Mouse (Mus musculus) heart, adult 9 months (tissue): ENCODE data around the gene Klhdc8b.

Experiments used
- DNase-seq, 2 experiments: peaks; one replicate each; pipeline ENCODE4 v3.0.0; 2022; ENCODE audit warnings: low spot score in 2 of 2

Gene Klhdc8b

DNA sequence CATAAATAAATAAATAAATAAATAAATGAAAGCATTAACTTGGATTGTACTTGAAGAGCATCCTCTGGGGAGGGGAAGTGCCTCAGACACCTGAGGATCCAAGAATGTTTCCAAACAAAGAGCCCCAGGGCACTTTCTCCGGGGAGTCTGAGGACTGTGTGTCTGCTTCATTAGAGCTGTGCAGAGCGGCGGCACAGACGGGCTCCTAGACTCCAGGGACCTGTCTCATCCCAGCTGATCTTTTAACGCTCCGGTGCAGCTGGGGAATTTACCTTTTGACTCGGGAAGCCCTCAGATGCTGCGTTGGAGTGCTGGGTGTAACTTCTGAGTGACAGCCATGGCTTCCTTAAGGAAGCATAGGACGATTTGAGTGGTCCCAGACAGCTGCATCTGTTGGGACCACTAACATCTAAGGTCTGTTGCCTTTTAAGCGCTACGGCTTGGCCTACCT is at the start of gene Klhdc8b:
Gene Klhdc8b, minus strand, starts transcription at position 401 of the 451 bp plus-strand sequence.
- no peak for DNase-seq

DNA sequence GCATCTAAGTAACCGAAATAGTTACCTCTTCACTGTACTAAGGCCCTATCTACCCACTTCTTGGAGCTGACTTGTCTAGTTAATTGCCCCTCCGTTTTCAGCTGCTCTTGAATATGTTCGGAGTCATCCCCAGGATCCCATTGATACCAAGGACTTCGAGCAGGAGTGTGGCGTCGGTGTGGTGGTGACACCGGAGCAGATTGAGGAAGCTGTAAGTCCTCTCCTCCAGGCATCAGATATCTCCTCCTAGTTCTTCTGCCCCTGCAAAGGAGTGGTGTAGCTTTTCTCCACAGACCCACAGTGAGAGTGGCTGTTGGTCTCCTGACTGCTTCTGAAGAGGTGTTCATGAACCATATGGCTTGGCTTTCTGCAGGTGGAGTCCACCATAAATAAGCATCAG is 47.4 kb upstream of the Klhdc8b start:
- no peak for DNase-seq

DNA sequence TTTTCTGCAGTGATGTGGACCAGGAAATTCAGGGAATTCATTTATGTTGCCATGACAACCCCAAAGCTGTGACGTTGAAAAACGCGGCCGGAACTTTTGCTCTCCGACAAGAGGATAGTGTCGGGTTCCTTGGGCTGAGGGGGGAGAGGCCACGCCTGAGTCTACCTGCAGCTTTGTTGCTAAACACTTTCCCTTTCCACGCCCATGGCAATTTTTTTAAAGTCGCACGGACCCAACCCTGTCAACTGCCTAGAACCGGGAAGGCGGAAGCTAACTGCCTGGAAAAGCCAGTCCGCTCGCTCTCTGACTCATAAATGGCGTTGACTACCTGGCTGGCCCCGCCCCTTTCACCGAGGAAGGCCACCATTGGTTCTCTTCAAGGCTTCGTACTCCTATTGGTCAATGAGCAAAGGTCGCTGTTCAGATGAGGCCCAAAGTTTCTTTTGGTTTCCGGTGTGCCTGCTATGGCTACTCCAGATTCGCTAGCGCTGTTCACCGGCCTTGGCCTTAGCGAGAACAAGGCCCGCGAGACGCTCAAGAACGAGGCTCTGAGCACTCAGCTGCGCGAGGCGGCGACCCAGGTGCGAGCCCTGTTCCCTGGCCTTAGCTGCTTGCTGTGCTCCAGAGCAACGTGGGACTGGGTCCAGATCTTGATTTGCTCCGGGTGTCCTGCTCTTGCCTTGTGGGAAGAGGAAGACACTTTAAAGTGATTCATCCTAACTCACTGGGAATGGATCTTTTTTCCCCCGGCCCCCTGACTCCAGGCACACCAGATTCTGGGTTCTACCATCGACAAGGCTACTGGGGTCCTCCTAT is 46.4 kb upstream of the Klhdc8b start, which contains the start of gene Qars:
Gene Qars, plus strand, starts transcription at position 88 of the 816 bp plus-strand sequence.
- peak; percentile 95 to 97 for DNase-seq

DNA sequence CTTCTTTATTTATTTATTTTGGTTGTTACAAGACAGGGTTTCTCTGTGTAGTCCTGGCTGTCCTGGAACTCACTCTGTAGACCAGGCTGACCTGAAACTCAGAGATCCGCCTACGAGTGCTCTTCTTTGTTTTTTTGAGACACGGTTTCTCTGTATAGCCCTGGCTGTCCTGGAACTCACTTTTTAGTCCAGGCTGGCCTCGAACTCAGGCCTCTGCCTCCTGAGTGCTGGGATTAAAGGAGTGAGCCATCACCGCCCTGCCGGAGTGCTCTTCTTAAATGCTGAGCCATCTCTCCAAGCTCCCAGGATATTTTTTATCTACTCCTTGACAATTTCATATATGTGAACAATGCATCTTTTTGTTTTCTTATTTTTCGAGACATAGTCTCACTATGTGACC is 45.5 kb upstream of the Klhdc8b start:
- DNase-seq, result no peak

DNA sequence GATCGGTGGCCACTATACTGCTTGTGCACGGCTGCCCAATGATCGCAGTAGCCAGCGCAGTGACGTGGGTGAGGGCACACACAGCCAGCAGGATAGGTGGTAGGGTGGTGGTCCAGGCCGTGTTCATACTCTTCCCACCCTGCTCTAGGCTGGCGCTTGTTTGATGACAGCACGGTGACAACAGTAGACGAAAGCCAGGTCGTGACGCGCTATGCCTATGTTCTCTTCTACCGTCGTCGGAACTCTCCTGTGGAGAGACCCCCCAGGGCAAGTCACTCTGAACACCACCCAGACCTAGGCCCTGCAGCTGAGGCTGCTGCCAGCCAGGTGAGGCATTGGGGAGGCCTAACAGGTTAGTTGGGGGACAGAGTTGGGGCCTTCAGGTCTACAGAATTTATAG is 38.6 kb upstream of the Klhdc8b start:
- DNase-seq, result no peak

DNA sequence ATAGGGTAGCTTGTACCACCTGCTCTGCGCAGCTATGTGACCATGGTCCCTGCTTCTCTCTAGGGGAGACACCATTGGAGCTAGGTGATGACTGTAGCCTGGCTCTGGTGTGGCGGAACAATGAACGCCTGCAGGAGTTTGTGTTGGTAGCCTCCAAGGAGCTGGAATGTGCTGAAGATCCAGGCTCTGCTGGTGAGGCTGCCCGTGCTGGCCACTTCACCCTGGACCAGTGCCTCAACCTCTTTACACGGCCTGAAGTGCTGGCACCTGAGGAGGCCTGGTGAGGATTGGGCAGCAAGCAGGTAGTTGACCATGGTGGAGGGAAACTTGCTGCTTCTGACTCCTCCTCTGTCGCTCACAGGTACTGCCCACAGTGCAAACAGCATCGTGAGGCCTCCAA is 37.9 kb upstream of the Klhdc8b start:
- no peak for DNase-seq

DNA sequence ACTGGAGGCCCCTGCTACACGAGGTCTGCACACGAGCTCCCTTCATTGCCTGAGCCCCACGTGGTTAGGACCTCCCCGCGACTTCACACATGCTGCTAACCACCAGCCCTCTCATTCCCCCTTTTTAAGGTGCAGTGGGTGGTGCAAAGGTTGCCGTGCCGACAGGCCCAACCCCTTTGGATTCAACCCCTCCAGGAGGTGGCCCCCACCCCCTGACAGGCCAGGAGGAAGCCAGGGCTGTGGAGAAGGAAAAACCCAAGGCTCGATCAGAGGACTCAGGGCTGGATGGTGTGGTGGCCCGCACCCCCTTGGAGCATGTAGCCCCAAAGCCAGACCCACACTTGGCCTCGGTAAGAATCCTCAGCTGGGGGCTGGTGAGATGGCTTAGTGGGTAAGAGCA is 33.5 kb upstream of the Klhdc8b start:
- no peak for DNase-seq

DNA sequence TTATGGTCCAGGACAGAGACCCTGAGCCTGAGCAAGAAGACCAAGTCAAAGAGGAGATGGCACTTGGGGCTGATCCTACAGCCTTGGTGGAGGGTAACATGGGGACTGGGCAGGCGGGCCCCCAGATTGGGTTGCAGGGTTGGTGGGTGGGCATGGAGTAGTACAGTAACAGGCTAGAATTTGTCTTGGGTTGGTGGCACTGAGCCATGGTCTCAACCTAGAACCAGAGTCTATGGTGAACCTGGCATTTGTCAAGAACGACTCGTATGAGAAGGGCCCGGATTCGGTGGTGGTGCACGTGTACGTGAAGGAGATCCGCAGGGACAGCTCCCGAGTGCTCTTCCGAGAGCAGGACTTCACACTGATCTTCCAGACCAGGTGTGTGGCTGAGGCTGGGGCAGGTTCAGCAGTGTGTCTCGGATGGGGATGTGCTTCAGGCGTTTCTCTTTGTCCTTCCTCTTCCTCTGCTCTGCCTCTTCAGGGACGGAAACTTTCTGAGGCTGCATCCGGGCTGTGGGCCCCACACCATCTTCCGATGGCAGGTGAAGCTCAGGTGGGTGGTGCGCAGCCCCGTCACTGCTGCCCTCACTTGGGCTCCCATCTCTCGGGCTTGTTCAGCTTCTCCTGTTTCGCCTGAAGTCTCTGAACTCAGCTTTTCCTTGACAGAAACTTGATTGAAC is 32.9 kb upstream of the Klhdc8b start:
- no peak for DNase-seq

DNA sequence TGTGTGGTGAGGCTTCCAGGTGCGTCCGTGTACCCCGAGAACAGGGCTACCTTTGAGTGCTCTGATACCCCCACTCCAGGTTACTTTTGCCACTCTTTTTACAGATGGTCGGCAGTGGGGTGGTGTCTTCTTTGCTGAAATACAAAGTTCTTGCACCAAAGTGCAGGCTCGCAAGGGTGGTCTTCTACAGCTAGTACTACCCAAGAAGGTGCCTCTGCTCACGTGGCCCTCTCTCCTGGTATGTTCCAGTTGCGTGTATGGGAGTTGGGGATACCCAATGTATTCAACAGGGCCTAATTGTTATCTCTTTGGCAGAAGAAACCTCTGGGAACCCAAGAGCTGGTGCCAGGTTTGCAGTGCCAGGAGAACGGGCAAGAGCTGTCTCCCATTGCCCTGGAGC is 31.9 kb upstream of the Klhdc8b start:
- DNase-seq, result no peak

DNA sequence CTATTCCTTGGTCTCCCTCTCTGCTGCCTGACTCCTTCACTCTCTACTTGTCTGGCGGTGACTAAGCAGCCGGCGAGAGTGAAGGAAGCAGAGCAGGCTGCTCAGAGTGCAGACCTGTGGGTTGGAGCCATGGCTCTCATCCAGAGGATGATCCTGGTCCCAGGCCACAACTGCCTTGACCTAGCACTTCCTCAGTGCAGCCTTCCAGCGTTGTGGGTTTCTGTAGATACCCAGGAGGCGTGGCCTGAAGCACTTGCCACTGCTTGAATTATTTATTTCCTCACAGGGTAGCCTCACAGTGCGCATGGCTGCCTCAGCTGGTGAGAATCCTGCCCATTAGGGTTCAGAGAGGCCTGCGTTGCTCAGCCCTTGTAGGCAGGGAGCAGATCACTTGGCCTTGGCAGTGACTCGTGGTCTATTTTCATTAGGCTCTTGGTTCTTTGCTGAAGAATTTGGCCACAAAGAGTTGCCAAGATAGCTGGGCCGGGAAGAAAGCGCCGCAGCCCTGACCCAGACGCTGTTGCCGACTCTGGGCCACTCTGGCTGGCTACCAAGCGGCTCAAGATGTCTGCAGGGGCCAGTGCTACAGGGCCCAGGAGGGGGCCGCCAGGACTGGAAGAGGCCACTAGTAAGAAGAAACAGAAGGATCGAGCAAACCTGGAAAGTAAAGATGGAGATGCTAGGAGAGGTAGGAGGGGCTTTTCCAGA is 30.8 kb upstream of the Klhdc8b start:
- peak in 1 of 2 experiments; percentile 26 for DNase-seq

DNA sequence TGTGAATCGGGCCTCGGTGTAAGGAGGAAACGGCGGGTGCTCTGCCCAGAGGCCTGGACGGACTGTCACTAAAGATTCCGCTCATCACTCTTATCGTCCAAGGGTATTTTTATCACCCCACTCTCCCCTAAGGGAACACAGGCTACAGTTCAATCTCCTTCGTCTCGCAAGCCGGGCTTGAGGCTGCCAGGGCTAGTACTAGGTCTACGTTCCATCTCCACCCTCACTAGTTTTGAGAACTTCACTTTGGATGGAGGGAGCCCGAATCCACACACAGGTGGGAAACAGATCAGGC is 29.9 kb upstream of the Klhdc8b start:
- DNase-seq, result no peak

DNA sequence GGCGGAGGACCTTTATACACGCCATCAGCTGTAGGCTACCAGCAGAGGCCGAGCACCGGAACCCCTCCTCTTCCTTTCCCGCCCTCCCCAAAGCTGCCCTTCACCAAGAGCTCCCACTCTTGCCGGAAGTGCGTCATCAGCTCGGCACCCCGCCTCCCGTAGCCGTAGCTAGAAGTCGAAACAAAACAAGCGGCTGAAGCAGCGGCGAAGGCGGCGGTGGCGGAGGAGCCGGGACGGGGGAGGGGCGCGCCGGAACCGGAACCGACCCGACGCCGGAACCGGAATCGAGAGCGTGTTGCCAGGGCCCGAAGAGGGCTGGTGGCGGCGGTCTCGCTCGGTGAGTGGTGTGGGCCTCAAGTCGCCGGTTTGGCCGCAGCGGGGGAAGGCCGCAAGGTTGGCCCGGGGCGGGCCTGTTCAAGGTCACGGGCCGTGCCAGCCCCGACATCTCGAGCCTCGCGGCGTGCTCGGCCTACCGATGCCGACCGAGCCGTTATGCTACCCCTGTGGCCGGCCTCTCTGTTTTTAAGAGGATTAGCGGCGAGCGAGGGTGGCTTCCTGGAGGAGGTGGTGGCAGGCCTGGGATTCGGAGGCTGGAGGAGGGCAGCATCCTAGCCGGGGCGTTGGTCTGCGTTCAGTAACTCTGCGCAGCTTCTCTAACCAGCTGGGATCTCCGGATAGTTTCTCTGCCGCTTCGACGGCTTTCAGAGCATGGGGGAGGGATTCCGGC is 29.3 kb upstream of the Klhdc8b start, which contains the start of gene Usp19:
Gene Usp19, plus strand, starts transcription at position 44 of the 727 bp plus-strand sequence.
- peak; percentile 95 to 96 for DNase-seq

DNA sequence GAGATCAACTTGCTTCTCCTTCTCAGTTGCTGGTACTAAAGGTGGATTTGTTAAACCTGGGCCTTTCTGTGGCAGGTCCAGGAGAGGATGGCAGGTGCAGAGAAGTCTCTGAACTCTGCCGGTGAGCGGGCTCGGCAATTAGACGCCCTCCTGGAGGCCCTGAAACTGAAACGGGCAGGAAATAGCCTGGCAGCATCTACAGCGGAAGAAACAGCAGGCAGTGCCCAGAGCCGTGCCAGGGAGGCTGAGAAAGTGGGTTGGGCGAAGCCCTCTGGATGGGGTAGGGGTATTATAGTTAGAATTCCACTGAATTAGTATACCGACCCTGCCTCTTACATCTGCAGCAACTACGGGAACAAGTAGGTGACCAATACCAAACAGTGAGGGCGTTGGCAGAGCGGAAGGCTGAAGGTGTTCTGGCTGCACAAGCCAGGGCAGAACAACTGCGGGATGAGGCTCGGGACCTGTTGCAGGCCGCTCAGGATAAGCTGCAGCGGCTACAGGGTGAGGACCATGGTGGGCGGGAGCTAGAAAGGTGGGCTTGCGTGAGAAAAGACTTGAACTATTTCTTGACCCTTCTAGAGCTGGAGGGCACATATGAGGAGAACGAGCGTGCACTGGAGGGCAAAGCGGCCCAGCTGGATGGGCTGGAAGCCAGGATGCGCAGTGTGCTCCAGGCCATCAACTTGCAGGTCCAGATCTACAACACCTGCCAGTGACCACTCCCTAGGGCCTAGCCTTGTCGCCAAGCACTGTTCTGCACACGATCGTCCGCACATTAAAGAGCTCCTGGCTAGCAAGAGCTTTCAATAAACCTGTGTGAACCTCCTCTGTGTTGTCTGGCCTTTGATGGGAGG is 28.5 kb upstream of the Klhdc8b start:
- peak in 1 of 2 experiments; percentile 41 for DNase-seq

DNA sequence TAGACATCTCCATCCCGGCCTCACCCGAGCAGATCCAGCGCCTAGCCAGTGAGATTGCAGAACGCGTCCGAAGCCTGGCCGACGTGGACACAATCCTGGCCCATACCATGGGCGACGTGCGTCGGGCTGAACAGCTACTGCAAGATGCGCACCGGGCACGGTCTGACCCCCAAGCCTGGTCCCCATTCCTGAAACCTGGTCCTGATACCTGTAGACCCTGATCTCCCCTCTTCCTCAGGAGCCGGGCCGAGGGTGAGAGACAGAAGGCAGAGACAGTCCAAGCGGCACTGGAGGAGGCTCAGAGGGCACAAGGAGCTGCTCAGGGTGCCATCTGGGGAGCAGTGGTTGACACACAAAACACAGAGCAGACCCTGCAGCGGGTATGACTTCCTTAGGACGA is 27.8 kb upstream of the Klhdc8b start:
- no peak for DNase-seq

DNA sequence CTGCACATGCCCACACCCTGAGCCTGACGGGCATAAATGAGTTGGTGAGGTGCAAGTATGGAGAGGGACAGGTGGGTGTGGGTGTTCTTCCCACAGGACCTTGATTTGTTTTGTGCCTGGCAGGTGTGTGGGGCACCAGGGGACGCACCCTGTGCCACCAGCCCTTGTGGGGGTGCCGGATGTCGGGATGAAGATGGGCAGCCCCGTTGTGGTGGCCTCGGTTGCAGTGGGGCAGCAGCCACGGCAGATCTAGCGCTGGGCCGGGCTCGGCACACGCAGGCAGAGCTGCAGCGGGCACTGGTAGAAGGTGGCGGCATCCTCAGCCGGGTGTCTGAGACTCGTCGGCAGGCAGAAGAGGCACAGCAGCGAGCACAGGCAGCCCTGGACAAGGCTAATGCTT is 27.0 kb upstream of the Klhdc8b start:
- no peak for DNase-seq

DNA sequence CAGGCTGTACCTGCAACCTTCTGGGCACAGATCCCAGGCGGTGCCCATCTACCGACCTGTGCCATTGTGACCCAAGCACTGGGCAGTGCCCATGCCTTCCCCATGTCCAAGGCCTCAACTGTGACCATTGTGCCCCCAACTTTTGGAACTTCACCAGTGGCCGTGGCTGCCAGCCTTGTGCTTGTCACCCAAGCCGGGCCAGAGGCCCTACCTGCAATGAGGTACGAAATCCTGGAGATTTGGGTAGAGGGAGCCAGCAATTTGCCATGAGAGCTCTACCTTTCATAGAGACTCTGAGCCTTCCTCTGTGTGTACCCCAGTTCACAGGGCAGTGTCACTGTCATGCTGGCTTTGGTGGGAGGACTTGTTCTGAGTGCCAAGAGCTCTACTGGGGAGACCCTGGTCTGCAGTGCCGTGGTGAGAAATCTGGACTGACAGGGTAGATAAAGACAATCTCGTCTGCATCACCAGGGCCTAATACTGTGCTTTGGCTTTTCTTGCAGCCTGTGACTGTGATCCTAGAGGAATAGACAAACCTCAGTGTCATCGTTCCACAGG is 25.7 kb upstream of the Klhdc8b start:
- DNase-seq, result no peak

DNA sequence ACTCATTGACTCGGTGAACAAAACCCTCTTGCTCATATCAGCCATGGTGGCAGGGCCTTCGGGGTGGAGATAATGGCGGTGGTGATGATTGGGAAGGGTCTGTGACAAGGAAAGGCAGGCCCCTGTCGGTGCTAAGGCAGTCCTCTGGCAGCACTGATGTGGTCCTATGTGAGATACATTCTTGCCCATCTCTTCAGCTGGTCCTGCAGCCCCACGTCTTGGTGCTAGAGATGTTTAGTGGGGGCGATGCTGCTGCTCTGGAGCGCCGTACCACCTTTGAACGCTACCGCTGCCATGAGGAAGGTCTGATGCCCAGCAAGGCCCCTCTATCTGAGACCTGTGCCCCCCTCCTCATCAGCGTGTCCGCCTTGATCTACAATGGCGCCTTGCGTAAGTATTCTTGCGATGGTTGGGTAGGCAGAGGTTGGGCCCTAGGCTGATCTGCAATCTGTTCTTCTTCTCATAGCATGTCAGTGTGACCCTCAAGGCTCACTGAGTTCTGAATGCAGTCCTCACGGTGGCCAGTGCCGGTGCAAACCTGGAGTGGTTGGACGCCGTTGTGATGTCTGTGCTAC is 24.0 kb upstream of the Klhdc8b start:
- DNase-seq, result no peak

DNA sequence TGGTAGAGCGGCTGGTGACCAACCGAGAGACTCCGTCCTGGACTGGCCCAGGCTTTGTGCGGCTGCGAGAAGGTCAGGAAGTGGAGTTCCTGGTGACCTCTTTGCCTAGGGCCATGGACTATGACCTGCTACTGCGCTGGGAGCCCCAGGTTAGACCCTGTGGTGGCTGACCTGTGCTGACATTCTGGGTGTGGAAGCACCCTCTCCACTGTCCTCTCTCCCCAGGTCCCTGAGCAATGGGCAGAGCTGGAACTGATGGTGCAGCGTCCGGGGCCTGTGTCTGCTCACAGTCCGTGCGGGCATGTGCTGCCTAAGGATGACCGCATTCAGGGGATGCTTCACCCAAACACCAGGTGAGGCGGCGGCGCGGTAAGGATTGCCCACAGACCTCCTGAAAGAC is 22.6 kb upstream of the Klhdc8b start:
- DNase-seq, result no peak

DNA sequence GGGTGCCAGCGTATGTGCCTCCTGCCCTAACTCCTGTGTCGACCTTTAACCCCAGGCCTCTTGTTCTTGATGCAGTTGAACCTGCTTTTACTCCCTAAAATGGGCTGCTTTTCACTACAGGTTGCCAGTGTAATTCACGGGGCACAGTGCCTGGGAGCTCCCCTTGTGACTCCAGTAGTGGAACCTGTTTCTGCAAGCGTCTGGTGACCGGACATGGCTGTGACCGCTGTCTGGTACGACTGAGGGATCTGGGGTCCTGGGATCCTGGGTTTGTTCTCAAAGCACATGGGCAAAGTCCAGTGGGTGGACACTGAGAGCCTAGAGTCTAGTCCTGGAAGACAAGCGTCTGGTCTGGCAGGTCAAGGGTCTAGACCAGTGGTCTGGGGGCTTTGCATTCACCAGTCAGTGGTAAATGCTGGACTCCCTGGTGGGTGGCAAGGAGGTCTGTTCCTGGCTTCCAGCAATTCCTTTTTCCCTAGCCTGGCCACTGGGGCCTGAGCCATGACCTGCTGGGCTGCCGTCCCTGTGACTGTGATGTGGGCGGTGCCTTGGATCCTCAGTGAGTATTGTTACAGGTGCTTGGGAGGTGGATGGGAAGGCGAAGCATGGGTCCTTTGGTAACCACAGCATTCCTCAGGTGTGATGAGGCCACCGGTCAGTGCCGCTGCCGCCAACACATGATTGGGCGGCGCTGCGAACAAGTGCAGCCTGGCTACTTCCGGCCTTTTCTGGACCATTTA is 21.8 kb upstream of the Klhdc8b start:
- no peak for DNase-seq
